ENCODE assay signal across 16 mouse cellular contexts in the genomic region with DNA sequence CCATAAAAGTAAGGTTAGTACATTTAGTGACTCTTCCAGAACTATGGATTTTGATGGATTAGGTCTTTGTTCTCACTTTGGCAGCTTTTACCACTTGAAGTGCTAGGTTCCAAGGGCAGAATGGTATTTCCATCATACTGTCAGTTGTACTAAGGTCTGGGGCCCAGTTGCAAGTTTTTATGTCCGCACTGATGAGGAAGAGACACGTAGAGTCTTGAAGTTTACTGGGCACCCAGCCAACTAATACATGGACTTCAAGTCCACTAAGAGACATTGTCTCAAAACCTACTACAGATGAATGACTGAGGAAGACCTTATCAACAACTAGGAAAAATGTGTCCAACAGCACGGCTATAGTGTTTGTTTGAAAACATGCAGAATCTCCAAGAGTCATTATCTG.
"Had no signal": no experiment of that assay in that cellular context is flagged by ENCODE, and none has a peak within 500 bp of the region (broad histone marks: within the 10 kb centered on the region; RNA-seq: fewer than 3 reads in every experiment).

No protein-coding gene starts in this region.

- H3K27me3 ChIP-seq: liver, embryonic 13.5 days; midbrain, embryonic 12.5 days; midbrain, embryonic 15.5 days; neural tube, embryonic 12.5 days; neural tube, embryonic 15.5 days; stomach, embryonic 15.5 days had no signal

- H3K4me1 ChIP-seq: liver, embryonic 13.5 days; midbrain, embryonic 12.5 days; midbrain, embryonic 15.5 days; neural tube, embryonic 12.5 days; neural tube, embryonic 15.5 days; stomach, embryonic 15.5 days had no signal

- DNase-seq: layer of hippocampus, postnatal 36 days; liver, embryonic 13.5 days; lung, adult 2 months; lung, postnatal 10 days; right cerebral cortex, adult 18-20 months; right cerebral cortex, postnatal 14 days; right cerebral cortex, postnatal 4 days; thymus, postnatal 25 days had no signal

- H3K9ac ChIP-seq: liver, embryonic 13.5 days; midbrain, embryonic 12.5 days; midbrain, embryonic 15.5 days; neural tube, embryonic 12.5 days; neural tube, embryonic 15.5 days; stomach, embryonic 15.5 days had no signal

- H3K27ac ChIP-seq: left cerebral cortex, adult 2 months; liver, embryonic 13.5 days; macrophage; midbrain, embryonic 12.5 days; midbrain, embryonic 15.5 days; neural tube, embryonic 12.5 days; neural tube, embryonic 15.5 days; stomach, embryonic 15.5 days had no signal

- H3K9me3 ChIP-seq: liver, embryonic 13.5 days; midbrain, embryonic 12.5 days; midbrain, embryonic 15.5 days; neural tube, embryonic 12.5 days; neural tube, embryonic 15.5 days; stomach, embryonic 15.5 days had no signal

- H3K4me2 ChIP-seq: liver, embryonic 13.5 days; midbrain, embryonic 12.5 days; midbrain, embryonic 15.5 days; neural tube, embryonic 12.5 days; neural tube, embryonic 15.5 days; stomach, embryonic 15.5 days had no signal

- H3K4me3 ChIP-seq: left cerebral cortex, adult 2 months; liver, embryonic 13.5 days; midbrain, embryonic 12.5 days; midbrain, embryonic 15.5 days; neural tube, embryonic 12.5 days; neural tube, embryonic 15.5 days; stomach, embryonic 15.5 days had no signal

- ATAC-seq: intestine, postnatal 0 days; midbrain, embryonic 15.5 days had no signal

- H3K36me3 ChIP-seq: liver, embryonic 13.5 days; midbrain, embryonic 12.5 days; midbrain, embryonic 15.5 days; neural tube, embryonic 12.5 days; neural tube, embryonic 15.5 days; stomach, embryonic 15.5 days had no signal
